Mouse (Mus musculus) liver, embryonic 13.5 days (tissue): Measurements from ENCODE around the gene Gm47283. TPM values are rescaled to one million over a fixed set of nuclear protein-coding genes. Genes with fewer than 3 reads are reported as not detected.
A peak's percentile ranks its signal among the peaks of the same experiment; 100 is the strongest.
"Not testable (repeated sequence)": the region's sequence is repeated elsewhere in the genome, so short reads cannot be mapped to it uniquely, and the experiment has no call there.

ENCODE experiments used
- ATAC-seq: fragments of 200-750 bp; cut with Nextera tagmentation; 2 replicates; pipeline ENCODE4 v1.8.0; 2017; ENCODE audit warnings: low read depth, mild to moderate bottlenecking, moderate number of reproducible peaks, moderate library complexity
- DNase-seq: peaks from one replicate; pipeline ENCODE4 v3.0.0; 2022
- H3K27ac ChIP-seq: fragments of 300-500 bp; sonication (generic); 2 replicates; pipeline ENCODE4 v1.5.1; 2015; ENCODE audit warnings: moderate library complexity, mild to moderate bottlenecking, inconsistent platforms
- H3K27me3 ChIP-seq: fragments of 300-500 bp; sonication (generic); 2 replicates; pipeline ENCODE4 v1.6.1; 2015; ENCODE audit warnings: mild to moderate bottlenecking, inconsistent platforms
- H3K36me3 ChIP-seq: fragments of 300-500 bp; sonication (generic); 2 replicates; pipeline ENCODE4 v1.6.1; 2015; ENCODE audit warnings: mild to moderate bottlenecking, inconsistent platforms
- H3K4me1 ChIP-seq: fragments of 300-500 bp; sonication (generic); replicated peaks from 2 replicates; pipeline ENCODE4 v1.6.1; 2015; ENCODE audit warnings: inconsistent platforms
- H3K4me2 ChIP-seq: fragments of 300-500 bp; sonication (generic); 2 replicates; pipeline ENCODE4 v1.6.1; 2015; ENCODE audit warnings: inconsistent platforms, mild to moderate bottlenecking, moderate library complexity
- H3K4me3 ChIP-seq: fragments of 300-500 bp; sonication (generic); replicated peaks from 2 replicates; pipeline ENCODE4 v1.5.1; 2015; ENCODE audit warnings: mild to moderate bottlenecking, inconsistent platforms
- H3K9ac ChIP-seq: fragments of 300-500 bp; sonication (generic); 2 replicates; pipeline ENCODE4 v1.6.1; 2015; ENCODE audit warnings: mild to moderate bottlenecking, inconsistent platforms
- H3K9me3 ChIP-seq: fragments of 300-500 bp; sonication (generic); replicated peaks from 2 replicates; pipeline ENCODE4 v1.6.1; 2016; ENCODE audit warnings: inconsistent platforms
- WGBS: fragments of 180-500 bp; shearing (Covaris S2); methylation state at CpG from one replicate; pipeline ENCODE4 v1.1.7; 2015; ENCODE audit not compliant: insufficient replicate concordance; 5-methylcytosine and 5-hydroxymethylcytosine counted together
- polyA plus RNA-seq: library from polyadenylated mRNA; unstranded; fragments of >200 nt; fragmentation: Nextera tagmentation; extraction: Ambion mirVana; gene quantifications from 2 replicates; pipeline ENCODE4 v1.2.1, GENCODE M21; 2015

Gene Gm47283
- not detected in 2 replicates for polyA plus RNA-seq

- WGBS: no CpG with 5 or more reads among the region's 48 CpGs
- H3K9me3 ChIP-seq, H3K4me1 ChIP-seq, H3K27ac ChIP-seq, ATAC-seq, DNase-seq, H3K36me3 ChIP-seq, H3K4me2 ChIP-seq, H3K4me3 ChIP-seq, H3K9ac ChIP-seq, H3K27me3 ChIP-seq: not testable (repeated sequence)
Observed at GRCm38 (mm10) chrY:90784438-90784837, at the start of gene Gm47283. Gm47283 (plus strand) TSS chrY:90784738.

- H3K27me3 ChIP-seq, H3K27ac ChIP-seq, H3K4me2 ChIP-seq, DNase-seq, H3K4me1 ChIP-seq, ATAC-seq, H3K4me3 ChIP-seq, H3K9ac ChIP-seq: not testable (repeated sequence)
- Histone ChIP-seq H3K36me3 (peaks cover 21% of the 10 kb centered on the region), H3K9me3 (peaks cover 19% of the 10 kb centered on the region)
- 56% methylated on average over 3 of the region's 5 CpGs for WGBS
Observed at GRCm38 (mm10) chrY:90735181-90735895, 49.2 kb upstream of the Gm47283 start.

GRCm38 (mm10) chrY:90736217-90737000 lies 48.1 kb upstream of the Gm47283 start:
- not testable (repeated sequence) for H3K4me3 ChIP-seq, H3K27ac ChIP-seq, DNase-seq, H3K4me1 ChIP-seq, ATAC-seq, H3K9ac ChIP-seq, H3K4me2 ChIP-seq, H3K27me3 ChIP-seq
- WGBS: 80% methylated on average over 6 of the region's 9 CpGs
- Histone ChIP-seq H3K36me3 (peaks cover 29% of the 10 kb centered on the region), H3K9me3 (peaks cover 26% of the 10 kb centered on the region)

- no peak overlapping the region for H3K4me2 ChIP-seq
- DNase-seq (no peak), ATAC-seq (no peak)
- H3K4me3 ChIP-seq: no peak overlapping the region
- H3K27me3 ChIP-seq: no peaks in the 10 kb centered on the region
- no peak overlapping the region for H3K27ac ChIP-seq
- H3K36me3 ChIP-seq: peaks cover 41% of the 10 kb centered on the region
- peaks cover 40% of the 10 kb centered on the region for H3K9me3 ChIP-seq
- no peak overlapping the region for H3K9ac ChIP-seq
- 49% methylated on average over 4 of the region's 7 CpGs for WGBS
- no peaks in the 10 kb centered on the region for H3K4me1 ChIP-seq
Observed at GRCm38 (mm10) chrY:90737606-90738430, 46.7 kb upstream of the Gm47283 start.

- Histone ChIP-seq H3K27me3 (no peaks in the 10 kb centered on the region), H3K4me2 (no peak overlapping the region), H3K27ac (no peak overlapping the region), H3K9me3 (peaks cover 43% of the 10 kb centered on the region), H3K9ac (no peak overlapping the region), H3K36me3 (peaks cover 43% of the 10 kb centered on the region), H3K4me1 (no peaks in the 10 kb centered on the region), H3K4me3 (no peak overlapping the region)
- no peak for DNase-seq
- ATAC-seq: no peak
- WGBS: 69% methylated on average over 1 of the region's 1 CpGs
Observed at GRCm38 (mm10) chrY:90738431-90738680, 46.2 kb upstream of the Gm47283 start.

- peak; percentile 8; the same call in 1 of the 2 replicates for ATAC-seq
- not testable (repeated sequence) for H3K4me2 ChIP-seq, H3K27me3 ChIP-seq, H3K4me3 ChIP-seq, H3K27ac ChIP-seq, H3K9ac ChIP-seq, H3K4me1 ChIP-seq
- WGBS: 64% methylated on average over 28 of the region's 28 CpGs
- Histone ChIP-seq H3K36me3 (peaks cover 43% of the 10 kb centered on the region), H3K9me3 (peaks cover 45% of the 10 kb centered on the region)
- peak; percentile 35 for DNase-seq
Observed at GRCm38 (mm10) chrY:90738841-90739530, 45.6 kb upstream of the Gm47283 start.

- peaks cover 47% of the 10 kb centered on the region for H3K36me3 ChIP-seq
- 42% methylated on average over 11 of the region's 11 CpGs for WGBS
- H3K27me3 ChIP-seq, H3K9ac ChIP-seq, ATAC-seq, H3K4me3 ChIP-seq, H3K27ac ChIP-seq, H3K4me1 ChIP-seq, H3K4me2 ChIP-seq: not testable (repeated sequence)
- H3K9me3 ChIP-seq: peaks cover 51% of the 10 kb centered on the region
- DNase-seq: peak; percentile 20
Observed at GRCm38 (mm10) chrY:90739531-90740012, 45.0 kb upstream of the Gm47283 start.

GRCm38 (mm10) chrY:90740013-90740561 lies 44.5 kb upstream of the Gm47283 start:
- peak; percentile 48 for DNase-seq
- H3K36me3 ChIP-seq: peaks cover 50% of the 10 kb centered on the region
- H3K4me3 ChIP-seq: no peak overlapping the region
- H3K9ac ChIP-seq: no peak overlapping the region
- H3K27me3 ChIP-seq: no peaks in the 10 kb centered on the region
- H3K4me1 ChIP-seq: no peaks in the 10 kb centered on the region
- no peak overlapping the region for H3K4me2 ChIP-seq
- H3K9me3 ChIP-seq: peaks cover 53% of the 10 kb centered on the region
- no peak overlapping the region for H3K27ac ChIP-seq
- ATAC-seq: no peak
- 36% methylated on average over 14 of the region's 14 CpGs for WGBS

GRCm38 (mm10) chrY:90741006-90741405 lies 43.5 kb upstream of the Gm47283 start:
- H3K4me1 ChIP-seq, H3K4me3 ChIP-seq, H3K27ac ChIP-seq, H3K9ac ChIP-seq, H3K4me2 ChIP-seq, H3K27me3 ChIP-seq, DNase-seq: not testable (repeated sequence)
- WGBS: 75% methylated on average over 38 of the region's 38 CpGs
- H3K36me3 ChIP-seq: peaks cover 57% of the 10 kb centered on the region
- H3K9me3 ChIP-seq: peaks cover 59% of the 10 kb centered on the region
- peak; percentile 40 for ATAC-seq

GRCm38 (mm10) chrY:90741452-90742260 lies 42.9 kb upstream of the Gm47283 start:
- not testable (repeated sequence) for H3K9ac ChIP-seq, H3K4me3 ChIP-seq, H3K4me1 ChIP-seq, H3K27ac ChIP-seq, H3K4me2 ChIP-seq, H3K27me3 ChIP-seq
- ATAC-seq: peak; percentile 47
- peak; percentile 29 for DNase-seq
- Histone ChIP-seq H3K36me3 (peaks cover 57% of the 10 kb centered on the region), H3K9me3 (peaks cover 59% of the 10 kb centered on the region)
- WGBS: 80% methylated on average over 42 of the region's 43 CpGs
